ENCODE assay signal across 8 mouse cellular contexts in genomic region chr7:29247314-29247700, GRCm38 (mm10). TPM values are rescaled to one million over a fixed set of nuclear protein-coding genes. Genes with fewer than 3 reads are reported as not detected.
A peak's percentile ranks its signal among the peaks of the same experiment; 100 is the strongest.
DNase-seq lines count a peak whose midpoint lies in the region; ATAC-seq and TF ChIP-seq lines count a peak whose summit lies in the region.

No protein-coding gene starts in this region.

- H3K4me1 ChIP-seq in embryonic facial prominence, embryonic 13.5 days: peaks cover 20% of the 10 kb centered on the region
- peaks cover 9% of the 10 kb centered on the region for H3K4me1 ChIP-seq in heart, embryonic 11.5 days (ENCODE audit: control insufficient read depth, insufficient read depth, low read length)
- H3K4me1 ChIP-seq in kidney, embryonic 15.5 days: peaks cover 30% of the 10 kb centered on the region
- peaks cover 29% of the 10 kb centered on the region for H3K4me1 ChIP-seq in liver, embryonic 15.5 days (replicated peaks)
- H3K4me1 ChIP-seq in neural tube, embryonic 12.5 days: 0 out of 2 replicates have a peak, but pooled peaks cover 7% of the 10 kb centered on the region
- H3K4me1 ChIP-seq in testis, adult 2 months (ENCODE audit: control insufficient read depth, insufficient read depth, low read length): peaks cover 16% of the 10 kb centered on the region

- no peak for ATAC-seq in embryonic facial prominence, embryonic 13.5 days (ENCODE audit: insufficient number of reproducible peaks, insufficient read depth, low FRiP score, low TSS enrichment, low read depth)
- no peak for ATAC-seq in heart, embryonic 11.5 days (replicated peaks; ENCODE audit: insufficient number of reproducible peaks, low FRiP score, low TSS enrichment)
- no peak for ATAC-seq in kidney, embryonic 15.5 days (replicated peaks; ENCODE audit: low FRiP score)
- ATAC-seq in liver, embryonic 15.5 days (ENCODE audit: insufficient read depth): peak; percentile 40; the same call in 1 of the 2 replicates
- peak; percentile 43; the same call in 1 of the 2 replicates for ATAC-seq in neural tube, embryonic 12.5 days (ENCODE audit: low FRiP score, low read depth)

- TF ChIP-seq POLR2A in testis, adult 2 months (IDR thresholded peaks at IDR 0.05; ENCODE audit: control insufficient read depth, low read depth, low read length): no peak

- H3K4me2 ChIP-seq in embryonic facial prominence, embryonic 13.5 days: peak overlapping the region; percentile 56
- H3K4me2 ChIP-seq in heart, embryonic 11.5 days: peak overlapping the region; percentile 92
- H3K4me2 ChIP-seq in kidney, embryonic 15.5 days: peak overlapping the region; percentile 67
- H3K4me2 ChIP-seq in liver, embryonic 15.5 days: peak overlapping the region; percentile 78
- peak overlapping the region; percentile 51 for H3K4me2 ChIP-seq in neural tube, embryonic 12.5 days (replicated peaks)

- no peak overlapping the region for H3K27ac ChIP-seq in embryonic facial prominence, embryonic 13.5 days
- H3K27ac ChIP-seq in heart, embryonic 11.5 days (ENCODE audit: low read depth, low read length): no peak overlapping the region
- H3K27ac ChIP-seq in kidney, embryonic 15.5 days: no peak overlapping the region
- H3K27ac ChIP-seq in liver, embryonic 15.5 days (replicated peaks): no peak overlapping the region
- no peak overlapping the region for H3K27ac ChIP-seq in neural tube, embryonic 12.5 days
- H3K27ac ChIP-seq in testis, adult 2 months (ENCODE audit: control insufficient read depth, insufficient read depth, low read depth, low read length): no peak overlapping the region

- H3K4me3 ChIP-seq in embryonic facial prominence, embryonic 13.5 days: peak overlapping the region; percentile 32
- peak overlapping the region; percentile 47 for H3K4me3 ChIP-seq in heart, embryonic 11.5 days (ENCODE audit: low read depth, low read length)
- peak overlapping the region; percentile 35 for H3K4me3 ChIP-seq in kidney, embryonic 15.5 days (replicated peaks)
- peak overlapping the region; percentile 54 for H3K4me3 ChIP-seq in liver, embryonic 15.5 days (replicated peaks)
- peak overlapping the region; percentile 15; the same call in 1 of the 2 replicates for H3K4me3 ChIP-seq in neural tube, embryonic 12.5 days
- H3K4me3 ChIP-seq in testis, adult 2 months (ENCODE audit: control insufficient read depth, low read depth, low read length): peak overlapping the region; percentile 69

- no peaks in the 10 kb centered on the region for H3K9me3 ChIP-seq in embryonic facial prominence, embryonic 13.5 days
- no peaks in the 10 kb centered on the region for H3K9me3 ChIP-seq in heart, embryonic 11.5 days (replicated peaks; ENCODE audit: control insufficient read depth, low read length)
- no peaks in the 10 kb centered on the region for H3K9me3 ChIP-seq in kidney, embryonic 15.5 days (replicated peaks)
- H3K9me3 ChIP-seq in liver, embryonic 15.5 days (replicated peaks): no peaks in the 10 kb centered on the region
- H3K9me3 ChIP-seq in neural tube, embryonic 12.5 days: no peaks in the 10 kb centered on the region

- H3K27me3 ChIP-seq in embryonic facial prominence, embryonic 13.5 days: peaks cover 18% of the 10 kb centered on the region
- no peaks in the 10 kb centered on the region; the same call in 1 of the 2 replicates for H3K27me3 ChIP-seq in heart, embryonic 11.5 days (ENCODE audit: control insufficient read depth, insufficient read depth, low read length)
- H3K27me3 ChIP-seq in kidney, embryonic 15.5 days: peaks cover 8% of the 10 kb centered on the region; the same call in 1 of the 2 replicates
- no peaks in the 10 kb centered on the region for H3K27me3 ChIP-seq in liver, embryonic 15.5 days
- peaks cover 18% of the 10 kb centered on the region for H3K27me3 ChIP-seq in neural tube, embryonic 12.5 days (replicated peaks)
- no peaks in the 10 kb centered on the region for H3K27me3 ChIP-seq in testis, adult 2 months (ENCODE audit: control insufficient read depth, insufficient read depth, low read length)

- DNase-seq in 416B (ENCODE audit: low read depth): peak; percentile 58
- DNase-seq in adrenal gland, postnatal 25 days: peak; percentile 84

- H3K9ac ChIP-seq in embryonic facial prominence, embryonic 13.5 days: peak overlapping the region; percentile 52; the same call in 1 of the 2 replicates
- H3K9ac ChIP-seq in heart, embryonic 11.5 days (ENCODE audit: low read depth, low read length): peak overlapping the region; percentile 69
- peak overlapping the region; percentile 35; the same call in 1 of the 2 replicates for H3K9ac ChIP-seq in kidney, embryonic 15.5 days
- no peak overlapping the region for H3K9ac ChIP-seq in liver, embryonic 15.5 days
- H3K9ac ChIP-seq in neural tube, embryonic 12.5 days: no peak overlapping the region

- WGBS in embryonic facial prominence, embryonic 13.5 days: 29% methylated on average over 16 of the region's 16 CpGs
- WGBS in heart, embryonic 11.5 days (ENCODE audit: insufficient replicate concordance): 26% methylated on average over 16 of the region's 16 CpGs
- WGBS in kidney, embryonic 15.5 days: 23% methylated on average over 16 of the region's 16 CpGs
- 29% methylated on average over 16 of the region's 16 CpGs for WGBS in liver, embryonic 15.5 days (ENCODE audit: insufficient replicate concordance)
- 26% methylated on average over 16 of the region's 16 CpGs for WGBS in neural tube, embryonic 12.5 days

- peaks cover 38% of the 10 kb centered on the region for H3K36me3 ChIP-seq in embryonic facial prominence, embryonic 13.5 days
- H3K36me3 ChIP-seq in heart, embryonic 11.5 days (ENCODE audit: control insufficient read depth, insufficient read depth, low read length): peaks cover 20% of the 10 kb centered on the region; the same call in 1 of the 2 replicates
- peaks cover 34% of the 10 kb centered on the region for H3K36me3 ChIP-seq in kidney, embryonic 15.5 days
- no peaks in the 10 kb centered on the region; the same call in 1 of the 2 replicates for H3K36me3 ChIP-seq in liver, embryonic 15.5 days (replicated peaks)
- H3K36me3 ChIP-seq in neural tube, embryonic 12.5 days: peaks cover 21% of the 10 kb centered on the region
- H3K36me3 ChIP-seq in testis, adult 2 months (ENCODE audit: control insufficient read depth, insufficient read depth, low read length): no peaks in the 10 kb centered on the region

- TF ChIP-seq CTCF in testis, adult 2 months (IDR thresholded peaks at IDR 0.05; ENCODE audit: control insufficient read depth, insufficient read depth, insufficient replicate concordance, low read depth, low read length): peak; percentile 84

RNA-seq across cellular contexts. Expression of gene 2200002D01Rik, which starts 1.0 kb away (rescaled TPM):
- 0.86 and 2.0 TPM in 2 replicates for total RNA-seq in adrenal gland, postnatal 25 days (2021)
- 2.2 and 4.4 TPM in 2 replicates for polyA plus RNA-seq in embryonic facial prominence, embryonic 13.5 days (2015; fragmentation: Nextera tagmentation; extraction: Ambion mirVana)
- polyA plus RNA-seq in heart, embryonic 11.5 days (2014; fragmentation: Nextera tagmentation; extraction: Ambion mirVana): 7.0 and 8.8 TPM in 2 replicates
- polyA plus RNA-seq in kidney, embryonic 15.5 days (2015; fragmentation: Nextera tagmentation; extraction: Ambion mirVana): 7.6 and 11.2 TPM in 2 replicates
- 4.2 and 6.3 TPM in 2 replicates for polyA plus RNA-seq in liver, embryonic 15.5 days (2015; fragmentation: Nextera tagmentation; extraction: Ambion mirVana)
- 1.6 and 1.7 TPM in 2 replicates for polyA plus RNA-seq in neural tube, embryonic 12.5 days (2016; fragmentation: Nextera tagmentation; extraction: Ambion mirVana)
- polyA plus RNA-seq in testis, adult 2 months (2012; rRNA removed): 0.15 and 0.29 TPM in 2 replicates

RNA-seq across cellular contexts. Expression of gene Yif1b, which starts 9.2 kb away (rescaled TPM):
- 43.6 and 49.3 TPM in 2 replicates for total RNA-seq in adrenal gland, postnatal 25 days (2021)
- polyA plus RNA-seq in embryonic facial prominence, embryonic 13.5 days (2015; fragmentation: Nextera tagmentation; extraction: Ambion mirVana): 110 and 111 TPM in 2 replicates
- 107 and 110 TPM in 2 replicates for polyA plus RNA-seq in heart, embryonic 11.5 days (2014; fragmentation: Nextera tagmentation; extraction: Ambion mirVana)
- polyA plus RNA-seq in kidney, embryonic 15.5 days (2015; fragmentation: Nextera tagmentation; extraction: Ambion mirVana): 122 and 123 TPM in 2 replicates
- 43.6 and 44.1 TPM in 2 replicates for polyA plus RNA-seq in liver, embryonic 15.5 days (2015; fragmentation: Nextera tagmentation; extraction: Ambion mirVana)
- 80.2 and 82.0 TPM in 2 replicates for polyA plus RNA-seq in neural tube, embryonic 12.5 days (2016; fragmentation: Nextera tagmentation; extraction: Ambion mirVana)
- 321 and 371 TPM in 2 replicates for polyA plus RNA-seq in testis, adult 2 months (2012; rRNA removed)

RNA-seq across cellular contexts. Expression of gene Kcnk6, which starts 15.0 kb away (rescaled TPM):
- total RNA-seq in adrenal gland, postnatal 25 days (2021): 1.1 and 1.6 TPM in 2 replicates
- 1.4 and 1.8 TPM in 2 replicates for polyA plus RNA-seq in embryonic facial prominence, embryonic 13.5 days (2015; fragmentation: Nextera tagmentation; extraction: Ambion mirVana)
- polyA plus RNA-seq in heart, embryonic 11.5 days (2014; fragmentation: Nextera tagmentation; extraction: Ambion mirVana): 0.89 and 1.6 TPM in 2 replicates
- polyA plus RNA-seq in kidney, embryonic 15.5 days (2015; fragmentation: Nextera tagmentation; extraction: Ambion mirVana): 1.6 and 1.7 TPM in 2 replicates
- 1.2 and 1.8 TPM in 2 replicates for polyA plus RNA-seq in liver, embryonic 15.5 days (2015; fragmentation: Nextera tagmentation; extraction: Ambion mirVana)
- polyA plus RNA-seq in neural tube, embryonic 12.5 days (2016; fragmentation: Nextera tagmentation; extraction: Ambion mirVana): 0.39 and 0.66 TPM in 2 replicates
- polyA plus RNA-seq in testis, adult 2 months (2012; rRNA removed): 4.8 and 5.8 TPM in 2 replicates

RNA-seq across cellular contexts. Expression of gene Catsperg1, which starts 33.5 kb away (rescaled TPM):
- total RNA-seq in adrenal gland, postnatal 25 days (2021): 0.67 and 2.8 TPM in 2 replicates
- 0.72 and 0.74 TPM in 2 replicates for polyA plus RNA-seq in embryonic facial prominence, embryonic 13.5 days (2015; fragmentation: Nextera tagmentation; extraction: Ambion mirVana)
- 0.37 and 0.44 TPM in 2 replicates for polyA plus RNA-seq in heart, embryonic 11.5 days (2014; fragmentation: Nextera tagmentation; extraction: Ambion mirVana)
- 0.96 and 1.1 TPM in 2 replicates for polyA plus RNA-seq in kidney, embryonic 15.5 days (2015; fragmentation: Nextera tagmentation; extraction: Ambion mirVana)
- 0.21 and 0.28 TPM in 2 replicates for polyA plus RNA-seq in liver, embryonic 15.5 days (2015; fragmentation: Nextera tagmentation; extraction: Ambion mirVana)
- polyA plus RNA-seq in neural tube, embryonic 12.5 days (2016; fragmentation: Nextera tagmentation; extraction: Ambion mirVana): 1.1 and 1.8 TPM in 2 replicates
- 222 and 254 TPM in 2 replicates for polyA plus RNA-seq in testis, adult 2 months (2012; rRNA removed)

RNA-seq across cellular contexts. Expression of gene Spint2, which starts 34.4 kb away (rescaled TPM):
- 23.0 and 36.9 TPM in 2 replicates for total RNA-seq in adrenal gland, postnatal 25 days (2021)
- polyA plus RNA-seq in embryonic facial prominence, embryonic 13.5 days (2015; fragmentation: Nextera tagmentation; extraction: Ambion mirVana): 118 and 127 TPM in 2 replicates
- polyA plus RNA-seq in heart, embryonic 11.5 days (2014; fragmentation: Nextera tagmentation; extraction: Ambion mirVana): 39.2 and 42.8 TPM in 2 replicates
- 236 and 245 TPM in 2 replicates for polyA plus RNA-seq in kidney, embryonic 15.5 days (2015; fragmentation: Nextera tagmentation; extraction: Ambion mirVana)
- 34.0 and 41.2 TPM in 2 replicates for polyA plus RNA-seq in liver, embryonic 15.5 days (2015; fragmentation: Nextera tagmentation; extraction: Ambion mirVana)
- 23.5 and 23.9 TPM in 2 replicates for polyA plus RNA-seq in neural tube, embryonic 12.5 days (2016; fragmentation: Nextera tagmentation; extraction: Ambion mirVana)
- 146 and 160 TPM in 2 replicates for polyA plus RNA-seq in testis, adult 2 months (2012; rRNA removed)

Comparison
In these comparisons a context has a peak if more than half of its experiments do, and no peak if none do; other contexts are left out.
1. ATAC-seq: peak in liver, embryonic 15.5 days (single experiment) and neural tube, embryonic 12.5 days (single experiment); none in embryonic facial prominence, embryonic 13.5 days (single experiment), heart, embryonic 11.5 days (single experiment) and kidney, embryonic 15.5 days (single experiment).
2. H3K4me3 ChIP-seq: peak in every context shown above with its lines; median percentile 69 in testis, adult 2 months; 54 in liver, embryonic 15.5 days; 47 in heart, embryonic 11.5 days; 35 in kidney, embryonic 15.5 days; 32 in embryonic facial prominence, embryonic 13.5 days; 15 in neural tube, embryonic 12.5 days.
3. H3K9ac ChIP-seq: peak in embryonic facial prominence, embryonic 13.5 days (single experiment), heart, embryonic 11.5 days (single experiment) and kidney, embryonic 15.5 days (single experiment); none in liver, embryonic 15.5 days (single experiment) and neural tube, embryonic 12.5 days (single experiment).
4. Peak in every context shown above with its lines, with median percentiles within 50 percentile points of each other: H3K4me2 ChIP-seq.